Mouse (Mus musculus) heart, adult 8-10 months (tissue): ENCODE measurements around the gene Pomt1. TPM values are rescaled to one million over a fixed set of nuclear protein-coding genes. Genes with fewer than 3 reads are reported as not detected.
"Not testable (repeated sequence)": the region's sequence is repeated elsewhere in the genome, so short reads cannot be mapped to it uniquely, and the experiment has no call there.

Experiments
- DNase-seq: peaks from one replicate; pipeline ENCODE4 v3.0.0; 2022; ENCODE audit warnings: low spot score
- total RNA-seq, 4 experiments: library from RNA; stranded (reverse); gene quantifications; 2 replicates each; pipeline ENCODE4 v1.2.4; 2022

The Pomt1 gene
- total RNA-seq, 4 experiments from 2014 or later = 12.5 to 15.0 (median 14.0) TPM

GRCm38 (mm10) chr2:32282727-32283126 lies 46.3 kb downstream of the Pomt1 start:
- peak; percentile 44 for DNase-seq

- DNase-seq = no peak
Measured at GRCm38 (mm10) chr2:32283986-32284385, 47.6 kb downstream of the Pomt1 start.

GRCm38 (mm10) chr2:32287334-32287840 lies 51.0 kb downstream of the Pomt1 start, which contains the start of gene Golga2:
Golga2 (plus strand) TSS chr2:32287384.
- DNase-seq = no peak

- DNase-seq = peak; percentile 94
Measured at GRCm38 (mm10) chr2:32287923-32288367, 51.6 kb downstream of the Pomt1 start, which contains the start of gene Swi5. Swi5 (minus strand) TSS chr2:32288075.

GRCm38 (mm10) chr2:32288371-32288931 lies 52.1 kb downstream of the Pomt1 start:
- DNase-seq = peak; percentile 54

- peak; percentile 58 for DNase-seq
Measured at GRCm38 (mm10) chr2:32289578-32289977, 53.2 kb downstream of the Pomt1 start.

GRCm38 (mm10) chr2:32294348-32294747 lies 58.0 kb downstream of the Pomt1 start:
- DNase-seq = peak; percentile 58

- DNase-seq = no peak
Measured at GRCm38 (mm10) chr2:32295285-32295684, 58.9 kb downstream of the Pomt1 start.

GRCm38 (mm10) chr2:32295842-32296241 lies 59.5 kb downstream of the Pomt1 start:
- DNase-seq = not testable (repeated sequence)

GRCm38 (mm10) chr2:32299469-32299868 lies 63.1 kb downstream of the Pomt1 start:
- no peak for DNase-seq

- DNase-seq = no peak
Measured at GRCm38 (mm10) chr2:32302952-32303351, 66.6 kb downstream of the Pomt1 start.

GRCm38 (mm10) chr2:32304145-32304832 lies 67.9 kb downstream of the Pomt1 start:
- no peak for DNase-seq

Other genes with a start within 250 kb of the Pomt1 start
- gene Fam78a, start 151.7 kb upstream of the Pomt1 start, total RNA-seq = 10 to 100 TPM; 12.7 to 26.1 (median 16.3) TPM
- 10 to 100 TPM; 34.7 to 48.9 (median 42.6) TPM for gene Plpp7, start 141.1 kb upstream of the Pomt1 start, total RNA-seq
- gene Prrc2b, start 85.5 kb upstream of the Pomt1 start, total RNA-seq = 10 to 100 TPM; 83.5 to 94.1 (median 89.2) TPM
- gene Uck1, start 23.6 kb downstream of the Pomt1 start, total RNA-seq = 10 to 100 TPM; 22.9 to 24.5 (median 23.3) TPM
- gene Golga2, start 50.8 kb downstream of the Pomt1 start, total RNA-seq = 10 to 100 TPM; 75.1 to 88.9 (median 80.2) TPM
- 100 to 1,000 TPM; 221 to 257 (median 231) TPM for gene Swi5, start 51.5 kb downstream of the Pomt1 start, total RNA-seq
- 10 to 100 TPM; 25.8 to 34.9 (median 28.0) TPM for gene Ciz1, start 115.7 kb downstream of the Pomt1 start, total RNA-seq
- gene Dnm1, start 116.7 kb downstream of the Pomt1 start, total RNA-seq = 1 to 10 TPM; 3.5 to 7.5 (median 4.6) TPM
- gene 1110008P14Rik, start 145.3 kb downstream of the Pomt1 start, total RNA-seq = 10 to 100 TPM; 43.8 to 49.1 (median 45.3) TPM
- 1 to 10 TPM; 3.7 to 7.2 (median 6.4) TPM for gene Lcn2, start 151.7 kb downstream of the Pomt1 start, total RNA-seq
- 10 to 100 TPM; 58.8 to 71.3 (median 63.6) TPM for gene Ptges2, start 159.3 kb downstream of the Pomt1 start, total RNA-seq
- gene Naif1, start 213.9 kb downstream of the Pomt1 start, total RNA-seq = 1 to 10 TPM; 3.4 to 4.4 (median 3.5) TPM
- gene Slc25a25, start 214.9 kb downstream of the Pomt1 start, total RNA-seq = 1 to 10 TPM; 6.4 to 7.8 (median 7.0) TPM